In the genomic region with DNA sequence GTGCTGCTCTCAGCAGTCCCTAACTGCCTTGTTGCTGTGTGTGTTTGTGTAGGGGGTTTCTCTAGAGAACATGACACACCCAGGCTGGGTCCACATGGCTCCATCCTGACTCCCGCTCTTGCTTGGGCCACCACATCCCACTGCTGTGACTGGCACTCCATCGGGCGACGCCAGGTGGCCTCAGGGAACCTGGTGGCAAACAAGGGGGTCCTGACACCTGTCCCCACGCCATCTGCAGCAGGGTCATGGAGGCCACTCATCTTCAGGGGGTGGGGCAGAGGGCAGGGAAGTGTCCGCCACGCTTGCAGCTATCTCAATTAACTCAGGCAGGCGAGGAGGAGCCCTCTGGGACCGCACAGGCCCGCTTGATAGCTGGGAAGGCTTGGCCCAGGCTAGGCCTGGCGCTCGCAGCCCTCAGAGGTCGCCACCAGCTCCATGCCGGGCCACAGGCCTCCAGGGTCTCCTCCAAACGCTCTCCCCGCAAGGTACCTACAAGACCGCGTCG, we compare ENCODE assay signal across 1 mouse cellular context.
TF ChIP-seq lines count a peak whose summit lies in the region.

No protein-coding gene starts in this region.

TF ChIP-seq in CH12.LX, 34 proteins besides CTCF, POLR2A, EP300 and RAD21:
- TF ChIP-seq POLR2AphosphoS2 (IDR thresholded peaks at IDR 0.05; ENCODE audit: low read depth, low read length) = no peak
- no peak for TF ChIP-seq NRF1 (IDR thresholded peaks at IDR 0.05; ENCODE audit: low read depth, low read length)
- no peak for TF ChIP-seq MYC (IDR thresholded peaks at IDR 0.05; ENCODE audit: low read depth, low read length)
- TF ChIP-seq ZNF384 (IDR thresholded peaks at IDR 0.05; ENCODE audit: low read depth, low read length) = no peak
- no peak for TF ChIP-seq USF2 (conservative IDR thresholded peaks at IDR 0.05; ENCODE audit: low read depth, low read length)
- TF ChIP-seq KAT2A (IDR thresholded peaks at IDR 0.05; ENCODE audit: insufficient replicate concordance, low read length) = no peak
- TF ChIP-seq MXI1 (IDR thresholded peaks at IDR 0.05; ENCODE audit: low read depth, low read length) = no peak
